Mouse (Mus musculus): ENCODE measurements around the gene Amph.
"Not testable (repeated sequence)": the region's sequence is repeated elsewhere in the genome, so short reads cannot be mapped to it uniquely, and the experiment has no call there.

DNA sequence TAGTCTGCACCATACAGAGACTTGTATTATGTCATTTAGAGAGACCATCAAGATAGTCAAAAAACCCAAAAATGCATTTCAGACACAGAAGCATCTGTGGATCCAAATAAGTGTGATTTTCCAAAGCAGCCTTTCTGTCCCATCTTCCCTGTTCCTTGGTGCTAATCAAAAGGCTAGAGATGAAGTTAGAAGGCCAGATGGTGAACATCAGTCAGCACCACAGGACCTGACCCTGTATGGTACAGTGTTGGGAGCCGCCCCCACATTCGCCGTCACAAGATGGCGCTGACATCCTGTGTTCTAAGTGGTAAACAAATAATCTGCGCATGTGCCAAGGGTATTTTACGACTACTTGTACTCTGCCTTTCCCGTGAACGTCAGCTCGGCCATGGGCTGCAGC, 166.8 kb downstream of the Amph start:
- TF ChIP-seq CTCF, EP300 (IDR thresholded peaks at IDR 0.05): not testable (repeated sequence)

All from lung, postnatal 0 days (tissue).